Mouse (Mus musculus) kidney, adult 2 months (tissue): ENCODE results near the gene Atg4b. TPM values are rescaled to one million over a fixed set of nuclear protein-coding genes. Genes with fewer than 3 reads are reported as not detected.

ENCODE experiments used
- DNase-seq: peaks from one replicate; pipeline ENCODE4 v3.0.0; 2021
- H3K27ac ChIP-seq: fragments of 200-500 bp; 2 replicates; pipeline ENCODE4 v1.5.1; 2012; ENCODE audit warnings: low read depth, low read length, control low read depth, inconsistent platforms; ENCODE audit not compliant: insufficient read depth
- H3K27me3 ChIP-seq: fragments of 200-500 bp; replicated peaks from 2 replicates; pipeline ENCODE4 v1.6.1; 2012; ENCODE audit warnings: mild to moderate bottlenecking, moderate library complexity, low read length, inconsistent platforms; ENCODE audit not compliant: control insufficient read depth, insufficient read depth
- H3K36me3 ChIP-seq: fragments of 200-500 bp; 2 replicates; pipeline ENCODE4 v1.6.1; 2012; ENCODE audit warnings: mild to moderate bottlenecking, moderate library complexity, low read length, inconsistent platforms; ENCODE audit not compliant: control insufficient read depth, insufficient read depth
- H3K4me1 ChIP-seq: fragments of 200-500 bp; 2 replicates; pipeline ENCODE4 v1.6.1; 2011; ENCODE audit warnings: low read length; ENCODE audit not compliant: control insufficient read depth, insufficient read depth
- H3K4me3 ChIP-seq: fragments of 200-500 bp; 2 replicates; pipeline ENCODE4 v1.5.1; 2011; ENCODE audit warnings: mild to moderate bottlenecking, low read depth, low read length, control low read depth; ENCODE audit not compliant: insufficient read depth
- CTCF ChIP-seq: fragments of 200-500 bp; conservative IDR thresholded peaks from 2 replicates; pipeline ENCODE4 v1.5.1; 2011; ENCODE audit warnings: low read depth, mild to moderate bottlenecking, control low read depth, low read length, moderate library complexity, mixed read lengths; ENCODE audit not compliant: insufficient read depth, insufficient read length
- POLR2A ChIP-seq: fragments of 200-500 bp; IDR thresholded peaks from one replicate; pipeline ENCODE4 v1.6.1; 2011; ENCODE audit warnings: low read depth, low read length, control low read depth
- WGBS: fragments of 180-500 bp; shearing (Covaris S2); methylation state at CpG from one replicate; pipeline ENCODE4 v1.1.7; 2018; 5-methylcytosine and 5-hydroxymethylcytosine counted together
- polyA plus RNA-seq: library from polyadenylated mRNA; depleted of rRNA; stranded (reverse); fragments of >200 nt; gene quantifications from 2 replicates; pipeline ENCODE4 v1.2.3, GENCODE M21; 2012

Atg4b gene
- polyA plus RNA-seq, 1 experiment: 46.3 TPM

GRCm38 (mm10) chr1:93724623-93725022 lies 26.7 kb upstream of the Atg4b start:
- DNase-seq: peak; percentile 13
- H3K4me3 ChIP-seq: no peak overlapping the region
- WGBS: 66% methylated on average over 3 of the region's 3 CpGs

GRCm38 (mm10) chr1:93725665-93726064 lies 25.6 kb upstream of the Atg4b start:
- DNase-seq: no peak
- WGBS: 76% methylated on average over 5 of the region's 5 CpGs
- no peak overlapping the region for H3K4me3 ChIP-seq
- peaks cover 2% of the 10 kb centered on the region; the same call in 1 of the 2 replicates for H3K4me1 ChIP-seq
- no peak overlapping the region for H3K27ac ChIP-seq
- H3K36me3 ChIP-seq: 0 out of 2 replicates have a peak, but pooled peaks cover 1% of the 10 kb centered on the region
- H3K27me3 ChIP-seq: no peaks in the 10 kb centered on the region
- TF ChIP-seq POLR2A: no peak

More at GRCm38 (mm10) chr1:93724623-93725022, 26.7 kb upstream of the Atg4b start:
- TF ChIP-seq CTCF (no peak), POLR2A (no peak)
- Histone ChIP-seq H3K4me1 (no peaks in the 10 kb centered on the region), H3K27ac (no peak overlapping the region), H3K27me3 (no peaks in the 10 kb centered on the region), H3K36me3 (0 out of 2 replicates have a peak, but pooled peaks cover 1% of the 10 kb centered on the region)

- H3K4me1 ChIP-seq: peaks cover 6% of the 10 kb centered on the region; the same call in 1 of the 2 replicates
- TF ChIP-seq POLR2A: no peak
- no peak for TF ChIP-seq CTCF
- H3K36me3 ChIP-seq: 0 out of 2 replicates have a peak, but pooled peaks cover 1% of the 10 kb centered on the region
- H3K27ac ChIP-seq: no peak overlapping the region
- WGBS: 67% methylated on average over 3 of the region's 3 CpGs
- H3K27me3 ChIP-seq: no peaks in the 10 kb centered on the region
- no peak overlapping the region for H3K4me3 ChIP-seq
- DNase-seq: no peak
Measured at GRCm38 (mm10) chr1:93726116-93726515, 25.2 kb upstream of the Atg4b start.

- peak; percentile 73 for DNase-seq
- H3K27me3 ChIP-seq: no peaks in the 10 kb centered on the region
- no peak overlapping the region for H3K4me3 ChIP-seq
- H3K4me1 ChIP-seq: peaks cover 7% of the 10 kb centered on the region; the same call in 1 of the 2 replicates
- H3K36me3 ChIP-seq: 0 out of 2 replicates have a peak, but pooled peaks cover 1% of the 10 kb centered on the region
- 59% methylated on average over 3 of the region's 3 CpGs for WGBS
- TF ChIP-seq CTCF (peak; percentile 98), POLR2A (no peak)
- H3K27ac ChIP-seq: no peak overlapping the region
Measured at GRCm38 (mm10) chr1:93726974-93727373, 24.3 kb upstream of the Atg4b start.

- TF ChIP-seq POLR2A (no peak), CTCF (no peak)
- WGBS: 76% methylated on average over 5 of the region's 5 CpGs
- Histone ChIP-seq H3K27ac (peak overlapping the region; percentile 30), H3K4me3 (peak overlapping the region; percentile 36), H3K36me3 (no peaks in the 10 kb centered on the region), H3K27me3 (no peaks in the 10 kb centered on the region), H3K4me1 (peaks cover 9% of the 10 kb centered on the region; the same call in 1 of the 2 replicates)
- DNase-seq: no peak
Measured at GRCm38 (mm10) chr1:93731103-93731502, 20.2 kb upstream of the Atg4b start.

- no peak overlapping the region for H3K27ac ChIP-seq
- H3K36me3 ChIP-seq: no peaks in the 10 kb centered on the region
- TF ChIP-seq CTCF (no peak), POLR2A (no peak)
- peak; percentile 72 for DNase-seq
- 27% methylated on average over 3 of the region's 3 CpGs for WGBS
- H3K4me3 ChIP-seq: no peak overlapping the region
- no peaks in the 10 kb centered on the region for H3K27me3 ChIP-seq
- H3K4me1 ChIP-seq: peaks cover 9% of the 10 kb centered on the region; the same call in 1 of the 2 replicates
Measured at GRCm38 (mm10) chr1:93731880-93732281, 19.4 kb upstream of the Atg4b start.

- TF ChIP-seq POLR2A (no peak), CTCF (no peak)
- DNase-seq: no peak
- no peaks in the 10 kb centered on the region for H3K27me3 ChIP-seq
- no peak overlapping the region for H3K27ac ChIP-seq
- no peak overlapping the region for H3K4me3 ChIP-seq
- peaks cover 5% of the 10 kb centered on the region; the same call in 1 of the 2 replicates for H3K4me1 ChIP-seq
- no peaks in the 10 kb centered on the region for H3K36me3 ChIP-seq
- WGBS: 87% methylated on average over 3 of the region's 3 CpGs
Measured at GRCm38 (mm10) chr1:93735859-93736258, 15.4 kb upstream of the Atg4b start.

GRCm38 (mm10) chr1:93737711-93738110 lies 13.6 kb upstream of the Atg4b start:
- H3K4me1 ChIP-seq: no peaks in the 10 kb centered on the region
- no peak for DNase-seq
- H3K4me3 ChIP-seq: no peak overlapping the region
- TF ChIP-seq POLR2A (no peak), CTCF (no peak)
- H3K36me3 ChIP-seq: no peaks in the 10 kb centered on the region
- H3K27ac ChIP-seq: no peak overlapping the region
- 95% methylated on average over 5 of the region's 5 CpGs for WGBS
- no peaks in the 10 kb centered on the region for H3K27me3 ChIP-seq
